Mouse (Mus musculus) brain, embryonic 18.5 days (tissue): ENCODE results near the gene Armcx2.
"Not testable (repeated sequence)": the region's sequence is repeated elsewhere in the genome, so short reads cannot be mapped to it uniquely, and the experiment has no call there.

Experiments
- DNase-seq: peaks from one replicate; pipeline ENCODE4 v3.0.0-alpha.2; 2012; ENCODE audit warnings: low read depth, low spot score

Gene Armcx2

GRCm38 (mm10) chrX:134808755-134809224, at the start of gene Armcx2:
Gene Armcx2 (minus strand): TSS chrX:134809221.
- DNase-seq: peak; percentile 60

DNA sequence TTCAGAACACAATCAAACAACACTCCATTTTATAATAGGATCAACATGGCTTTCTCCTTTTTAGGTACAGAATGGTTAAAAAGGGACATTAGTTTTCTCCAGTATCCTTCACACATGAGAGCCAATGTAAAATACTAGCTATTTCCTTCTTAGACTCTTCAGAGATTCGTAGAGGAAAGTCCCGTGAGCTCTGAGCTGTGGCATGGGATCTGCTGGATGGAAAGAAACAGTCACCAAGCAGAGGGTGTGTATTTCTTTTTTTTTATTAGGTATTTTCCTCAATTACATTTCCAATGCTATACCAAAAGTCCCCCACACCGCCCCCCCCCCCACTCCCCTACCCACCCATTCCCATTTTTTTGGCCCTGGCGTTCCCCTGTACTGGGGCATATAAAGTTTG, 40.6 kb upstream of the Armcx2 start:
- DNase-seq: no peak

- DNase-seq: no peak
These were observed 35.4 kb upstream of the Armcx2 start for GRCm38 (mm10) chrX:134844424-134844823.

GRCm38 (mm10) chrX:134830508-134830907, 21.5 kb upstream of the Armcx2 start:
- no peak for DNase-seq

GRCm38 (mm10) chrX:134807833-134808754, 927 bp downstream of the Armcx2 start:
- DNase-seq: peak; percentile 46

DNA sequence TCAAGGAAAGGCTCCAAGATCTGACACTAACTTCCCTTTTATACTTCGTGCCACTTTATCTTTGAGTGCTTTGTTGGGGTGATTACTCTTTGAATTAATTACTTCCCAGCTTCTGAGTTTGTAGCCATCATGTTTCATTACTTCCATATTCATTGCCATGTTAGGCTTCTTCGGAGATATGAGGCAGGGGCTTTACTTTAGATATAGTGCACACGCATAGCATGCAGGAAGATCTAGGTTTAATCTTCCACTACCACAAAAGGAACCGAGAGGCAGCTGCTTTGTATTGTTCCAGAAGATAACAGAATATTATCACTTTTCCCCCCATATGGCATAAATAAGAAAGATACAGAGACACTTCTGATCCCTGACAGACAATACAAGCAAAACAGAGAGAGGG, 21.3 kb downstream of the Armcx2 start:
- DNase-seq: no peak

DNA sequence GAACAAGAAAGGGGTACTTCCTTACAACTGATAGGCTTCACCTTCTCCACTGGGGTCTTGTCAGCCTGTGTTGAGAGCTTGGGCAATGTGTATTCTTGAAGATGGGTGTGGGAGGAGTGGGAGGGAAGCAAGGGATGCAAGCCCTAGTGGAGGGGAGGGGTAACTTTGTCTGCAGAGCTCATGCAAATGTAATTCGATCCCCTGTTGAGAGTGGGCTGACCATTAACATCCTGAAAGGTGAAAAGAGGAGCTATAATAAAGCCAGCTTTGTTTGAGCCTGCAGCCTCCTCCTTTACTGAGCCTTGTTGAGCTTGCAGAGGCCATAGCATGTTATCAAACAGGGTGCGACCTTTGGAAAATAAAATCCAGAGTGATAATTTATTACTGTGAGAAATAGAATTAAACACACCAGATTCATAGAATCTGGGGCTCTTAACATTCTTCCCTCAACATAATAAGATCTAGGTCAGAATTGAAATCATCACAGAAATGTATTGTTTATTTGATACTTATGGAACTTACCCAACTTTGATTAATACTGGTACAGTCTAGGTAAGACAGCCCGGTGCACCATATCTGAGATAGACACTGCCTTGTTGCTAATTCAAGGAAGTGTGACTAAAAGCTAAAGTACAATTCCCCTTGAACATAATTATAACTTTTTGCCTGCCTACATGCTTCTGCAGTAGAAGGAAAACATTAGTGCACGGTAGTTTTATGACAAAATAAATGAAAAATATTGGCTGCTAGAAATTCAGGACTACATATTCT, 45.4 kb downstream of the Armcx2 start:
- not testable (repeated sequence) for DNase-seq

DNA sequence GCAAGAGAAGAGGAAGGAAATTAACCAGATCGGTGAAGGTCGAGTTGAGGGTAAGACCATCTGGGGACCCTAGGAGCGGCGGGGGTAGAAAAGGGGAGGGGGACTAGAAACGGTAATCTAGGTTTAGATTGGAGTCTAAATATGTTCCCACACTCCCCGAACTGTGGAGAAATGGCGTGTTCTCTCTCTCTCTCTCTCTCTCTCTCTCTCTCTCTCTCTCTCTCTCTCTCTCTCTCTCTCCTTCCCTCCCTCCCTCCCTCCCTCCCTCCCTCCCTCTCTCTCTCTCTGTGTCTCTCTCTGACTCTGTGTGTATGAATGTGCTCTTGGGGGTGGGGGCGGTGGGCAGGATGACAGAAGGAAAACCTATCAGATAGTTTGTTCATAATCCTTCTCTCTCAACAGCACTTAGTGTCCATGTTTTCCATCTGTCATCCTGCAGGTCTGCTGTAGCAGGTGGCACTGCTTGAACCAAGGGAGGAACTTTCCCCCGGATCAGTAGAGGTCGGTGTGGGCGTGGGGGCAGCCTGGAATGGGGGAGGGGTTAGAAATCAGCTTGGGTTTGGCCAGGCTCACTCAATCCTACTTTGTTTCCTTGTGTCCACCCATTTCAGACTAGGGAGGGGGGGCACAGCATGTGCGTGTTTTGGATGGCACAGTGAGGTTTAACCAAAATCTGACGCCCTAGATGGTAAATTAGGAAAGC, 51.6 kb downstream of the Armcx2 start:
- no peak for DNase-seq

GRCm38 (mm10) chrX:134756434-134757292, 52.4 kb downstream of the Armcx2 start, which contains the start of gene Armcx3:
Gene Armcx3 (plus strand): TSS chrX:134756595.
- peak; percentile 47 for DNase-seq
